Mouse (Mus musculus) ES-Bruce4 (cell line): ENCODE measurements at regions not wholly inside any gene's neighbourhood (a gene's known extent, or its start where the extent isn't known, plus 50 kb on each side); places are given as distances from the start of the nearest gene placed in this dataset.
"Not testable (repeated sequence)": the region's sequence is repeated elsewhere in the genome, so short reads cannot be mapped to it uniquely, and the experiment has no call there.

Experiments used
- H3K27ac ChIP-seq: 2 replicates; pipeline ENCODE4 v1.5.1; 2012; ENCODE audit warnings: low read length, inconsistent platforms; ENCODE audit not compliant: insufficient read depth
- H3K27me3 ChIP-seq: 2 replicates; pipeline ENCODE4 v1.6.1; 2012; ENCODE audit warnings: mild to moderate bottlenecking, low read length, inconsistent platforms; ENCODE audit not compliant: control insufficient read depth, poor library complexity, insufficient read depth, severe bottlenecking
- H3K36me3 ChIP-seq: 2 replicates; pipeline ENCODE4 v1.6.1; 2012; ENCODE audit warnings: inconsistent platforms, mild to moderate bottlenecking, low read length, moderate library complexity; ENCODE audit not compliant: control insufficient read depth, poor library complexity, insufficient read depth, severe bottlenecking
- H3K4me1 ChIP-seq: one replicate; pipeline ENCODE4 v1.8.1; 2011; ENCODE audit warnings: low read length; ENCODE audit not compliant: control insufficient read depth, insufficient read depth
- H3K4me3 ChIP-seq: 2 replicates; pipeline ENCODE4 v1.5.1; 2011; ENCODE audit warnings: low read depth, mild to moderate bottlenecking, low read length
- H3K9ac ChIP-seq: 2 replicates; pipeline ENCODE4 v1.6.1; 2012; ENCODE audit warnings: low read depth, mild to moderate bottlenecking, inconsistent platforms; ENCODE audit not compliant: poor library complexity, severe bottlenecking
- H3K9me3 ChIP-seq: replicated peaks from 2 replicates; pipeline ENCODE4 v1.6.1; 2012; ENCODE audit warnings: mild to moderate bottlenecking, low read length, inconsistent platforms; ENCODE audit not compliant: control insufficient read depth, poor library complexity, insufficient read depth, severe bottlenecking
- CTCF ChIP-seq: IDR thresholded peaks from one replicate; pipeline ENCODE4 v1.8.1; 2011; ENCODE audit warnings: low read depth, low read length
- EP300 ChIP-seq: IDR thresholded peaks from 2 replicates; pipeline ENCODE4 v1.6.1; 2011; ENCODE audit warnings: low read depth, low read length; ENCODE audit not compliant: insufficient read depth
- POLR2A ChIP-seq: IDR thresholded peaks from one replicate; pipeline ENCODE4 v1.8.1; 2011; ENCODE audit warnings: low read length; ENCODE audit not compliant: insufficient read depth

DNA sequence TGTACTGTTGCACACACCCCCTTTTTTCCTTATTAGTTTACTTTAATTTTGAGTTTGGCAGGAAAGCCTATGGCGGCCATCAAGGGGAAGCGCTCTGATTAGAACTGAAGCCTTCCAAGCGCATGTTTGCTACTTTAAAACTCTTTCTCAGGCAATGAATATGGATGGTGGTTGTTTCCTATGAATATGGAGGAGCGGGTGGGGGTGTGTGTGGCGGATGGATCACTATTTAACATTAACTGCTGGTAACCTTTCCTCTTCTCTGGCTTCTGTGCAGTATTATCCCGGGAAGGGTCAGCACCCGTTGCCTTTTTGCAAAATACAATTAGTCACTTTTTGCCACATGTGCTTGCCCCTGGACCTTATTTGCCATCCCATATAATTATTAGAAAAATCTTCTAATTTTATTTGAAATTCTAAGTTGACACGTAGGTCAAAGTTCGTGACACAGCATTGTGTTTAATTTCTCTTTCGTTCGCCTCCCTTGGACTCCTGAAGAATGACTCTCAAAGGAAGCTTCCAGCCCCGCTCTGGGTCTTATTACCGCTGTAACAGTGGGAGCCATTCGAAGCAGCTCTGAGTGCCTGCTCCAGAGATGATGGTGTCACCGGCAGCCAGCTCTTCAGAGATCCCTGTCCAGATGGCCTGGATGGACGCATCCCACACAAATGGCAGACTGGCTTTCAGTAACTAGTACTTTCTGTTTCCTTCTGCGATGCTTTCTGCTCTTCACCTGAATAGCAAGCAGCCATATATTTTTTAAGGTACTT is 302.0 kb downstream of the Vrk1 start:
- no peaks in the 10 kb centered on the region for H3K9me3 ChIP-seq
- no peak overlapping the region for H3K27ac ChIP-seq
- H3K4me1 ChIP-seq: no peaks in the 10 kb centered on the region
- TF ChIP-seq CTCF (no peak), POLR2A (no peak), EP300 (no peak)
- no peaks in the 10 kb centered on the region for H3K36me3 ChIP-seq
- no peaks in the 10 kb centered on the region for H3K27me3 ChIP-seq
- no peak overlapping the region for H3K9ac ChIP-seq
- H3K4me3 ChIP-seq: no peak overlapping the region

GRCm38 (mm10) chr12:106317738-106318137 is 307.7 kb downstream of the Vrk1 start:
- Histone ChIP-seq H3K27ac (no peak overlapping the region), H3K4me3 (no peak overlapping the region), H3K9ac (no peak overlapping the region), H3K4me1 (no peaks in the 10 kb centered on the region), H3K36me3 (no peaks in the 10 kb centered on the region), H3K27me3 (no peaks in the 10 kb centered on the region), H3K9me3 (no peaks in the 10 kb centered on the region)
- no peak for TF ChIP-seq POLR2A
- no peak for TF ChIP-seq EP300
- no peak for TF ChIP-seq CTCF

DNA sequence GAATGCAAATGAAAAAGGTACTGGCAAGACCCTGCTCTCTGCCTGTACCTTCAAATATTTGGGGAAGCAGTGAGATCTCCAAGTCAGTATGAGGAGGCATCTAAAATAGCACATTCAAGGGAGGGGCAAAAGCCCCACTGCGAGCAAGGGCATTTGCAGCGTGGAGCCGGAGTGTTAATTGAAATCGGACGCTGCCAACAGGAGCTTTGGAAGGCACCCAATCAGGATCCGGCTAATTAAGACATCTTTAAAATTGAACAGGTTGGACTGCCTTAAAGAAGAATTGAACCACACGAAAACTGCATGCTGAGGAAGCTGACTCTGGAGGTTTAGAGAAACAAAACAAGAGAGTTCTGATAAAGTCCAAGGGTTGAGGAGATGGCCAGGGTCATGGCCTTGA is 311.5 kb downstream of the Vrk1 start:
- no peak overlapping the region for H3K27ac ChIP-seq
- TF ChIP-seq EP300 (no peak), CTCF (no peak), POLR2A (no peak)
- no peaks in the 10 kb centered on the region; the same call in 1 of the 2 replicates for H3K9me3 ChIP-seq
- H3K27me3 ChIP-seq: no peaks in the 10 kb centered on the region
- no peak overlapping the region for H3K9ac ChIP-seq
- H3K4me3 ChIP-seq: no peak overlapping the region
- H3K36me3 ChIP-seq: no peaks in the 10 kb centered on the region
- H3K4me1 ChIP-seq: no peaks in the 10 kb centered on the region

GRCm38 (mm10) chr12:106326611-106327010 is 316.6 kb downstream of the Vrk1 start:
- TF ChIP-seq POLR2A (no peak), EP300 (no peak), CTCF (no peak)
- Histone ChIP-seq H3K9ac (no peak overlapping the region), H3K4me1 (no peaks in the 10 kb centered on the region), H3K27ac (no peak overlapping the region), H3K9me3 (no peaks in the 10 kb centered on the region; the same call in none of the 2 replicates), H3K4me3 (no peak overlapping the region), H3K36me3 (no peaks in the 10 kb centered on the region), H3K27me3 (no peaks in the 10 kb centered on the region)

- no peak overlapping the region for H3K4me3 ChIP-seq
- no peaks in the 10 kb centered on the region for H3K4me1 ChIP-seq
- no peak for TF ChIP-seq CTCF
- no peak for TF ChIP-seq EP300
- no peak for TF ChIP-seq POLR2A
- no peaks in the 10 kb centered on the region for H3K27me3 ChIP-seq
- H3K9me3 ChIP-seq: no peaks in the 10 kb centered on the region; the same call in none of the 2 replicates
- H3K9ac ChIP-seq: no peak overlapping the region
- no peak overlapping the region for H3K27ac ChIP-seq
- H3K36me3 ChIP-seq: no peaks in the 10 kb centered on the region
Observed at GRCm38 (mm10) chr12:106327351-106327750, 317.3 kb downstream of the Vrk1 start.

- TF ChIP-seq POLR2A: no peak
- no peak for TF ChIP-seq CTCF
- no peak for TF ChIP-seq EP300
- Histone ChIP-seq H3K4me3 (no peak overlapping the region), H3K4me1 (no peaks in the 10 kb centered on the region), H3K9me3 (no peaks in the 10 kb centered on the region), H3K27ac (no peak overlapping the region), H3K36me3 (no peaks in the 10 kb centered on the region), H3K27me3 (no peaks in the 10 kb centered on the region), H3K9ac (no peak overlapping the region)
Observed at GRCm38 (mm10) chr12:106357867-106358266, 347.8 kb downstream of the Vrk1 start.

- H3K4me3 ChIP-seq, H3K27ac ChIP-seq, H3K9me3 ChIP-seq, H3K4me1 ChIP-seq, H3K27me3 ChIP-seq, H3K9ac ChIP-seq, H3K36me3 ChIP-seq: not testable (repeated sequence)
Observed at GRCm38 (mm10) chr12:106361646-106362045, 351.6 kb downstream of the Vrk1 start.
